Mouse (Mus musculus) lung, embryonic 16.5 days (tissue): ENCODE measurements around the gene Gm5269. TPM values are rescaled to one million over a fixed set of nuclear protein-coding genes. Genes with fewer than 3 reads are reported as not detected.

Experiments used
- ATAC-seq: fragments of 200-750 bp; cut with Nextera tagmentation; 2 replicates; pipeline ENCODE4 v1.8.0; 2017; ENCODE audit warnings: low read depth, mild to moderate bottlenecking, moderate library complexity
- H3K27ac ChIP-seq: fragments of 300-500 bp; sonication (generic); 2 replicates; pipeline ENCODE4 v1.5.1; 2014; ENCODE audit warnings: mild to moderate bottlenecking, control low read depth, low read length
- H3K27me3 ChIP-seq: fragments of 300-500 bp; sonication (generic); 2 replicates; pipeline ENCODE4 v1.6.1; 2014; ENCODE audit warnings: low read depth, low read length, mixed read lengths; ENCODE audit not compliant: control insufficient read depth, insufficient read depth
- H3K36me3 ChIP-seq: fragments of 300-500 bp; sonication (generic); 2 replicates; pipeline ENCODE4 v1.6.1; 2014; ENCODE audit warnings: low read length; ENCODE audit not compliant: control insufficient read depth, insufficient read depth
- H3K4me1 ChIP-seq: fragments of 300-500 bp; sonication (generic); replicated peaks from 2 replicates; pipeline ENCODE4 v1.6.1; 2014; ENCODE audit warnings: low read length, mixed read lengths; ENCODE audit not compliant: control insufficient read depth, insufficient read depth
- H3K4me2 ChIP-seq: fragments of 300-500 bp; sonication (generic); 2 replicates; pipeline ENCODE4 v1.6.1; 2014; ENCODE audit warnings: low read depth, low read length, control low read depth
- H3K4me3 ChIP-seq: fragments of 300-500 bp; sonication (generic); 2 replicates; pipeline ENCODE4 v1.5.1; 2014; ENCODE audit warnings: mild to moderate bottlenecking, low read length, control low read depth
- H3K9ac ChIP-seq: fragments of 300-500 bp; sonication (generic); 2 replicates; pipeline ENCODE4 v1.6.1; 2014; ENCODE audit warnings: low read length, control low read depth
- H3K9me3 ChIP-seq: fragments of 300-500 bp; sonication (generic); 2 replicates; pipeline ENCODE4 v1.6.1; 2016; ENCODE audit warnings: low read length; ENCODE audit not compliant: control insufficient read depth
- WGBS: fragments of 180-500 bp; shearing (Covaris S2); extraction: QIAGEN DNeasy Blood & Tissue Kit; methylation state at CpG from one replicate; pipeline ENCODE4 v1.1.7; 2014; 5-methylcytosine and 5-hydroxymethylcytosine counted together
- polyA plus RNA-seq: library from polyadenylated mRNA; unstranded; fragments of >200 nt; fragmentation: Nextera tagmentation; extraction: Ambion mirVana; gene quantifications from 2 replicates; pipeline ENCODE4 v1.2.1, GENCODE M21; 2015

The Gm5269 gene
- not detected in 2 replicates for polyA plus RNA-seq

DNA sequence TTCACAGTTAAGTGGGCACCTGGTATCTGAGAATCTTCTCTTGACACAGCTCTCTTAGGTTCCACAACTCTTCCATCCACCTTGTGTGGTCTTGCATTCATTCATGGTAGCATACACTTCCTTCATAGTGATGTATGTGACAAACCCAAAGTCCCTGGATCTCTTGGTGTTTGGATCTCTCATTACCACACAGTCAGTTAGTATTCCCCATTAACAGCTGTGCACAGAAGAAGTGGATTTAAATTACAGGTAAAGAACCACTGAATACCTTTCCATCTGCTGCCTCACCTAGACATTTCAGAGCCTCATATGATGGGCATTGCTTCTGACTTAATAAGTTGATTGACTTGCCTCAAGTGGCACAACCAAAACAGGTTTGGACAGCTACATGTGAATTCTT, at the start of gene Gm5269:
Gm5269 (minus strand) TSS at position 101 of the 400 bp plus-strand sequence.
- H3K27me3 ChIP-seq, result no peaks in the 10 kb centered on the region
- H3K4me1 ChIP-seq, result no peaks in the 10 kb centered on the region
- no peak within 1 kb of the TSS for H3K4me3 ChIP-seq
- H3K9ac ChIP-seq, result no peak within 1 kb of the TSS
- no peaks in the 10 kb centered on the region for H3K36me3 ChIP-seq
- no peaks in the 10 kb centered on the region for H3K9me3 ChIP-seq
- no peak within 1 kb of the TSS for H3K27ac ChIP-seq
- ATAC-seq, result no peak
- no peak within 1 kb of the TSS for H3K4me2 ChIP-seq

DNA sequence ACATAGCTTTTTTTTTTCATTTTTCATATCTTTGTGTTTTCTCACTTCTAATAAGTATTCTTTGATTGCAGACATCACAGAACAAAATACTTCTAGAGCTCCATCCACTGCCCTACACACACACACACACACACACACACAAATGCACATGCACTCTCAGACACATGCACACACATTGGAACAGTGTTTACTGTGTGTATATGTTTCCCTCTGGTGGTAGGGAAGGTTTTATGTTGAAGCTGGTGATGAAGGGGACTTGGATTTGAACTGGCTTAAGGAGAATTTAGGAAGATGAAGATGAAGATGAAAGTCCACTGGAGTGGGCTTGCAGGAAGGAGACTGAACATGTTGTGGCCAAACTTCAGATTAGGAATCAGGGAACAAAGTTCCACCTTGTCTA, 41.1 kb upstream of the Gm5269 start:
- Histone ChIP-seq H3K36me3 (no peaks in the 10 kb centered on the region), H3K27me3 (no peaks in the 10 kb centered on the region)
- no peak for ATAC-seq

DNA sequence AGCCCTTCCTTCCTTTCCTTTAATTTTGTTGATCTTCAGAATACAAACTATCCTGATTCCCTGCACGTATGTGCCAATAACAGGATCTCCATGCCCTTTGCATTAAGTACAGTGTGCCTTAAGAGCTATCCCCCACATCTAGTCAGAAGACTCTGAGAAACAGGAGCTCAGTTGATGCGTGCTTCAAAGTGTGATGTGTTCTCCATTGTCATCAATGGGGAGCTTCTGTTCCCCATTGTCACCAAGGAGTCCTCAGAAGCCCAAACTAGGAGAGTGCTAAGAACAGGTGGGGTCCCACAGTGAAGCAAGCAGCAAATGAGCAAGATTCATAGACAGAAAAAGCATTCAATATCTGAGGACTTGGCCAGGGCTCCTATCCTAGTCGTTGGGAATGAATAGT, 36.8 kb upstream of the Gm5269 start:
- no peaks in the 10 kb centered on the region for H3K4me1 ChIP-seq
- no peak overlapping the region for H3K4me2 ChIP-seq
- no peaks in the 10 kb centered on the region for H3K9me3 ChIP-seq
- no peak overlapping the region for H3K9ac ChIP-seq
- H3K27me3 ChIP-seq, result no peaks in the 10 kb centered on the region
- no peaks in the 10 kb centered on the region for H3K36me3 ChIP-seq
- H3K27ac ChIP-seq, result no peak overlapping the region
- 35% methylated on average over 3 of the region's 3 CpGs for WGBS
- H3K4me3 ChIP-seq, result no peak overlapping the region
- ATAC-seq, result no peak

More for the DNA sequence above, 41.1 kb upstream of the Gm5269 start:
- Histone ChIP-seq H3K4me1 (no peaks in the 10 kb centered on the region), H3K27ac (no peak overlapping the region), H3K9me3 (no peaks in the 10 kb centered on the region), H3K9ac (no peak overlapping the region), H3K4me3 (no peak overlapping the region), H3K4me2 (no peak overlapping the region)

DNA sequence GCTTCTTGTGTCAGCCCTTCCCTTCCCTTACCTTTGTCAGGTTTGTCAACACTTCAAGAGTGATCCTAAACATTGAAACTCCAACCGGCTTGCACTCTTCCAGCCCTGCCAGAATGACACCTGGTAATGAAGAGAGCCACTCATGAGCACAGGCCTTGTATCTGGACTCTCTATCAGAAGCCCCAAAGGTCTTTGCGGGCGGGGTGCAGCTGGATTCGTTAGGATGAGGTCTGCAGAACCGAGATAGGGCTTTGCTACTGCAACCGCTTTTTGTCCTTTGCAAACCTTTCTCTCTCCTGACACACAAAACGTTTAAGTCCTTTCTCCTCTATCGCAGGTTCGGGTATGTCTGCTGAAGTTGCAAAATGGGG, 36.3 kb upstream of the Gm5269 start, which contains the start of gene Slc40a1:
Slc40a1 (minus strand) TSS at position 131 of the 371 bp plus-strand sequence.
- H3K27ac ChIP-seq, result peak within 1 kb of the TSS; percentile 72
- H3K4me3 ChIP-seq, result peak within 1 kb of the TSS; percentile 69
- H3K27me3 ChIP-seq, result no peaks in the 10 kb centered on the region
- H3K9ac ChIP-seq, result peak within 1 kb of the TSS; percentile 67
- H3K9me3 ChIP-seq, result no peaks in the 10 kb centered on the region
- H3K4me1 ChIP-seq, result no peaks in the 10 kb centered on the region
- 26% methylated on average over 9 of the region's 9 CpGs for WGBS
- H3K36me3 ChIP-seq, result no peaks in the 10 kb centered on the region
- no peak; the same call in none of the 2 replicates for ATAC-seq
- peak within 1 kb of the TSS; percentile 88 for H3K4me2 ChIP-seq

DNA sequence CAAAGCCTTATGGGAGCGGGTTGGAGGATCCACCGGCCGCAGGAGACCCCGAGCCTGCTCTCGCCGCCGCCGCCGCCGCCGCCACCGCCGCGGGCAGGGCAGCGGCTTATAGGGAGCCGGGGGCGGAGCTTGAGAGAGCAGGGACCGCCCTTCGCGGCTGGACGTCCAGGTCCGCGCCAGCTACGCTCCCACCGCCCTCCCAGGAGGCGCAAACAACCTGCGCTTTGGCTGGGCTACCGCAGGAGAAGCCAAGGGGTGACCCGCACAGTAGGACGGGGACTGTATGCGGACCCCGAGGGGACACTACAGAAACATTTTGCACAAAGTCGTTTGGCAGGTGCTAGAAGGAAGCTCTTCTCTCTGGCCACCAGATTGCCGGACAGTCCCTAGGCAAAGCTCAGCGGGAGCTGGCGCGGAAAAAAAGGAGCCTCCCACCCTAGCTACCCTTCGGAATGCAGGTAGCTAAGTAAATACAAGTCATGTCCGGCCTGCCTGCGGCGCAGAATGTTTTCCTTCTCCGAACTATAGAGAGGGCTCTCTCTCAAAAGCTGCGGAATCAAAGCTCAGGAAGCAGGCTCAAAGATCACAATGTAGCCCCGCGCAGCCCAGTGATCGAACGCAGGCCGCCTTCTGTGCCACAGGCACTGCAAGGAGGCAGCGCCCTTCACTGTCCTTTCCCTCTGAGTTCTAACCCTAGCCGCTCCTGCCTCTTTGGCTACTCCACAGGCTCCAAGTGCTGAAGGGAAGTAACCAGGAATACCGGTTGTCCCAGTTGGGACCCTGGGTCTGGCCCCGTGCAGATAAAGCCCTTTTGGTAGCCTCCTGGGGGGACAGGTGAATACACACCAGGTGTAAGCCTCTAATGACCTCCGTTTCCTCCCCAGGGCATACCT, 35.7 kb upstream of the Gm5269 start:
- ATAC-seq, result peak; percentile 98
- Histone ChIP-seq H3K4me1 (no peaks in the 10 kb centered on the region), H3K36me3 (no peaks in the 10 kb centered on the region), H3K27ac (peak overlapping the region; percentile 72), H3K9me3 (no peaks in the 10 kb centered on the region), H3K4me3 (peak overlapping the region; percentile 69), H3K4me2 (peak overlapping the region; percentile 88), H3K9ac (peak overlapping the region; percentile 67), H3K27me3 (no peaks in the 10 kb centered on the region)
- WGBS, result under 1% methylated on average over 53 of the region's 53 CpGs

DNA sequence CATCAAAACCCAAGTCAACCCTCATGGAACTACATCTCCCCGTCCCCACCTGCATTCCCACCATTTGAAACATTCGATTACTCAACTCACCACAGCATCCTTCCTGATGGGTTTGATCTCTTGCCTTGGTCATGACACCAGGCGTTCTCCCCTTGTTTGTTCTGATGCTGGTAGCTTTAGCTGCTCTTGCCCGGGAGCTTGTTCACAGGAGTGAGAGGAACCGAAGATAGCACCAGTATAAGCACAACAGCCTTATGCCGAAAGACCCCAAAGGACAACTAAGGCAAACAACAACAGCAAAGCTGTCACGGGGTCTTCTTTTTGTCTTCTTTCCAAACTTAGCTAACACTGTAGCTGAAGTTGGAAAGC, 35.0 kb upstream of the Gm5269 start:
- Histone ChIP-seq H3K4me3 (peak overlapping the region; percentile 69), H3K27me3 (no peaks in the 10 kb centered on the region), H3K36me3 (no peaks in the 10 kb centered on the region), H3K9ac (peak overlapping the region; percentile 67), H3K27ac (peak overlapping the region; percentile 15; the same call in 1 of the 2 replicates), H3K4me1 (no peaks in the 10 kb centered on the region), H3K9me3 (no peaks in the 10 kb centered on the region), H3K4me2 (peak overlapping the region; percentile 88)
- WGBS, result 6% methylated on average over 7 of the region's 7 CpGs
- peak; percentile 40 for ATAC-seq

DNA sequence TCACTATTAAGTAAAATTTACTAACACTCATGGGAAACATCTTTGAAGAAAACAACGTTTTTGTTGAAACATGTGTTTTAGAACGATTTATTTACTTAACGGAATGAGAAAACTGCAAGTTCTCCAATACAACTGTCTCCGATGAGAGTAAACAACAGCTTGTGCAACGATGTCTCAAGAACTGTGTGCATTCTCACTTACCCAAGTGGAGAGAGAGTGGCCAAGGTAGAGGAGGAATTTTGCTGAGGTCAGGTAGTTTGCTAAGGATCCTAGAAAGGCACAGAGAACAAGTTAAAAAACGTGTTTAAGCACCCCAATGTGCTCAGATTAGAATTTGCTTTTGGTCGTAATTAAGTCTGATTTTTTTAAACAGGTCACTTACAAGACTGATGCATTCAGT, 34.4 kb upstream of the Gm5269 start:
- Histone ChIP-seq H3K27ac (no peak overlapping the region), H3K9ac (no peak overlapping the region), H3K27me3 (no peaks in the 10 kb centered on the region), H3K4me2 (peak overlapping the region; percentile 88), H3K4me1 (no peaks in the 10 kb centered on the region), H3K36me3 (no peaks in the 10 kb centered on the region), H3K9me3 (no peaks in the 10 kb centered on the region), H3K4me3 (peak overlapping the region; percentile 69)
- 25% methylated on average over 7 of the region's 7 CpGs for WGBS
- ATAC-seq, result no peak

DNA sequence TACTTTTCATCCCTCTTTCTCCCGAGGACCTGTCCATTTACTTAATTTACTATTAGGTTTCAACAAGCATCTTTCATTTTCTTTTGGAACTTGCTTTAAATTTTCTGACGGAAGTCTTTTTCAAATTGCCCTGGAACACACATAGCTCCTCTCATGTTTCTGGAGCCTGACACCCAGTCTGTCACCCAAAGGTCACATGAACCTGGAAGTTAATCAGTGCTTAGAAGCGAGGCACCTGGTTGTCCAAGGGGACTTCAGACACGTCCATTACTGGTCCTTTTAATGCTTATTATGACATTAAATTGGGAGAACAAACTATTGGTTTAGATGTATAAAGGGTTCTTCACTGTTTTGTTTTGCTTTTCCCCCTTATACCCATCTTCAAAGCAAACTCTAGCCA, 33.2 kb upstream of the Gm5269 start:
- H3K9ac ChIP-seq, result no peak overlapping the region
- H3K9me3 ChIP-seq, result no peaks in the 10 kb centered on the region
- 74% methylated on average over 4 of the region's 4 CpGs for WGBS
- no peak overlapping the region for H3K4me2 ChIP-seq
- H3K4me3 ChIP-seq, result no peak overlapping the region
- no peaks in the 10 kb centered on the region for H3K4me1 ChIP-seq
- H3K27ac ChIP-seq, result no peak overlapping the region
- no peaks in the 10 kb centered on the region for H3K36me3 ChIP-seq
- ATAC-seq, result no peak
- H3K27me3 ChIP-seq, result no peaks in the 10 kb centered on the region

DNA sequence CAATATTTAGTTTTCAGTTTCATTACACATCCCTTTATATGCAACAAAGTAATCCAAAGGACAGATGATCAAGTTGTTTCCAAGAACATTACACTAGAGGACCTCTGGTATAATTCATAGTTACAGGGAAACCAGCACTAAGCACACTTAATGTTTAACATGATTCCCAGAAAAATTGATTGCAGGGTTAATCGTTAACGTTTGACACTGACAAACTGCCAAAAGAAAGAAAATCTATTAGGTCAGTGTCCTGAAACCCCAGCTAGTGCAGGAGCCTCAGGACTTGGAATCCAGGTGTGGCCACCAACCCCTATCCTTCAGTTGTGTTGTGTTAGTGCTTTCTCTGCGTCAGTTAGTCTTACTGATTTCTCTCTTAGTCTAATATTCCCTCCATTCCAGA, 30.6 kb upstream of the Gm5269 start:
- Histone ChIP-seq H3K27ac (no peak overlapping the region), H3K4me1 (no peaks in the 10 kb centered on the region), H3K36me3 (peaks cover 3% of the 10 kb centered on the region; the same call in 1 of the 2 replicates), H3K27me3 (no peaks in the 10 kb centered on the region), H3K4me3 (no peak overlapping the region), H3K9ac (no peak overlapping the region), H3K4me2 (no peak overlapping the region), H3K9me3 (no peaks in the 10 kb centered on the region)
- WGBS, result 78% methylated on average over 3 of the region's 3 CpGs
- ATAC-seq, result no peak
